Mouse (Mus musculus): ENCODE results near the gene Pabpn1. TPM values are rescaled to one million over a fixed set of nuclear protein-coding genes. Genes with fewer than 3 reads are reported as not detected.

Gene Pabpn1
- polyA plus RNA-seq, 1 experiment from 2014 or later = 110 TPM

GRCm38 (mm10) chr14:54877048-54877715 lies 15.1 kb upstream of the Pabpn1 start, which contains the start of gene Ppp1r3e:
Gene Ppp1r3e (minus strand): TSS chr14:54877550.
- peak within 1 kb of the TSS; percentile 87 for H3K4me2 ChIP-seq (ENCODE audit: low read depth, low read length)
- H3K4me1 ChIP-seq (ENCODE audit: control insufficient read depth, insufficient read depth, low read length) = peaks cover 5% of the 10 kb centered on the region; the same call in 1 of the 2 replicates
- no peaks in the 10 kb centered on the region for H3K36me3 ChIP-seq (ENCODE audit: control insufficient read depth, insufficient read depth, low read length)
- H3K27me3 ChIP-seq (replicated peaks; ENCODE audit: control insufficient read depth, insufficient read depth, low read length) = peaks cover 28% of the 10 kb centered on the region
- 0% methylated on average over 37 of the region's 61 CpGs for WGBS
- peak within 1 kb of the TSS; percentile 75 for H3K27ac ChIP-seq (replicated peaks; ENCODE audit: low read depth, low read length)
- peak; percentile 87 for ATAC-seq (ENCODE audit: low read depth)
- peak; percentile 67 for DNase-seq (ENCODE audit: low spot score)
- no peaks in the 10 kb centered on the region for H3K9me3 ChIP-seq (ENCODE audit: control insufficient read depth, low read length)
- peak within 1 kb of the TSS; percentile 75 for H3K4me3 ChIP-seq (ENCODE audit: low read depth, low read length)
- H3K9ac ChIP-seq (ENCODE audit: low read depth, low read length) = peak within 1 kb of the TSS; percentile 75

GRCm38 (mm10) chr14:54883154-54884021 lies 8.9 kb upstream of the Pabpn1 start, which contains the start of the genes Bcl2l2 and Gm20521:
Gene Bcl2l2 (plus strand): TSS chr14:54883377.
Gene Gm20521 (plus strand): TSS chr14:54883441.
- Histone ChIP-seq H3K36me3 (ENCODE audit: control insufficient read depth, insufficient read depth, low read length) (peaks cover 22% of the 10 kb centered on the region), H3K9ac (ENCODE audit: low read depth, low read length) (peak within 1 kb of the TSS; percentile 91), H3K4me1 (ENCODE audit: control insufficient read depth, insufficient read depth, low read length) (peaks cover 8% of the 10 kb centered on the region), H3K27me3 (replicated peaks; ENCODE audit: control insufficient read depth, insufficient read depth, low read length) (peaks cover 7% of the 10 kb centered on the region), H3K9me3 (ENCODE audit: control insufficient read depth, low read length) (no peaks in the 10 kb centered on the region), H3K27ac (replicated peaks; ENCODE audit: low read depth, low read length) (peak within 1 kb of the TSS; percentile 95), H3K4me3 (ENCODE audit: low read depth, low read length) (peak within 1 kb of the TSS; percentile 68), H3K4me2 (ENCODE audit: low read depth, low read length) (peak within 1 kb of the TSS; percentile 82)
- DNase-seq (ENCODE audit: low spot score) (peak; percentile 92), ATAC-seq (ENCODE audit: low read depth) (peak; percentile 89)
- under 1% methylated on average over 24 of the region's 27 CpGs for WGBS

- WGBS = 25% methylated on average over 21 of the region's 21 CpGs
- no peak for DNase-seq (ENCODE audit: low spot score)
- H3K4me2 ChIP-seq (ENCODE audit: low read depth, low read length) = peak overlapping the region; percentile 82
- H3K9ac ChIP-seq (ENCODE audit: low read depth, low read length) = peak overlapping the region; percentile 91
- peak overlapping the region; percentile 95 for H3K27ac ChIP-seq (replicated peaks; ENCODE audit: low read depth, low read length)
- H3K27me3 ChIP-seq (replicated peaks; ENCODE audit: control insufficient read depth, insufficient read depth, low read length) = no peaks in the 10 kb centered on the region
- H3K9me3 ChIP-seq (ENCODE audit: control insufficient read depth, low read length) = no peaks in the 10 kb centered on the region
- peaks cover 22% of the 10 kb centered on the region for H3K36me3 ChIP-seq (ENCODE audit: control insufficient read depth, insufficient read depth, low read length)
- H3K4me3 ChIP-seq (ENCODE audit: low read depth, low read length) = peak overlapping the region; percentile 68
- peaks cover 8% of the 10 kb centered on the region for H3K4me1 ChIP-seq (ENCODE audit: control insufficient read depth, insufficient read depth, low read length)
- peak; percentile 23; the same call in 1 of the 2 replicates for ATAC-seq (ENCODE audit: low read depth)
Observed at GRCm38 (mm10) chr14:54884022-54884712, 8.1 kb upstream of the Pabpn1 start.

- peaks cover 8% of the 10 kb centered on the region for H3K4me1 ChIP-seq (ENCODE audit: control insufficient read depth, insufficient read depth, low read length)
- H3K36me3 ChIP-seq (ENCODE audit: control insufficient read depth, insufficient read depth, low read length) = peaks cover 22% of the 10 kb centered on the region
- no peak overlapping the region for H3K9ac ChIP-seq (ENCODE audit: low read depth, low read length)
- 93% methylated on average over 11 of the region's 11 CpGs for WGBS
- H3K4me2 ChIP-seq (ENCODE audit: low read depth, low read length) = peak overlapping the region; percentile 82
- H3K27ac ChIP-seq (replicated peaks; ENCODE audit: low read depth, low read length) = no peak overlapping the region
- DNase-seq (ENCODE audit: low spot score) (no peak), ATAC-seq (ENCODE audit: low read depth) (no peak)
- no peak overlapping the region for H3K4me3 ChIP-seq (ENCODE audit: low read depth, low read length)
- H3K9me3 ChIP-seq (ENCODE audit: control insufficient read depth, low read length) = no peaks in the 10 kb centered on the region
- H3K27me3 ChIP-seq (replicated peaks; ENCODE audit: control insufficient read depth, insufficient read depth, low read length) = no peaks in the 10 kb centered on the region
Observed at GRCm38 (mm10) chr14:54885309-54885708, 7.0 kb upstream of the Pabpn1 start.

- H3K4me3 ChIP-seq (ENCODE audit: low read depth, low read length) = peak overlapping the region; percentile 92
Observed at GRCm38 (mm10) chr14:54893651-54894181, 1.4 kb downstream of the Pabpn1 start.

GRCm38 (mm10) chr14:54894296-54895151 lies 2.2 kb downstream of the Pabpn1 start:
- H3K4me1 ChIP-seq (ENCODE audit: control insufficient read depth, insufficient read depth, low read length) = no peaks in the 10 kb centered on the region
- no peaks in the 10 kb centered on the region for H3K9me3 ChIP-seq (ENCODE audit: control insufficient read depth, low read length)
- H3K36me3 ChIP-seq (ENCODE audit: control insufficient read depth, insufficient read depth, low read length) = peaks cover 40% of the 10 kb centered on the region
- under 1% methylated on average over 46 of the region's 54 CpGs for WGBS
- H3K4me2 ChIP-seq (ENCODE audit: low read depth, low read length) = peak overlapping the region; percentile 81
- ATAC-seq (ENCODE audit: low read depth) = peak; percentile 53
- H3K9ac ChIP-seq (ENCODE audit: low read depth, low read length) = peak overlapping the region; percentile 98
- H3K4me3 ChIP-seq (ENCODE audit: low read depth, low read length) = peak overlapping the region; percentile 92
- H3K27ac ChIP-seq (replicated peaks; ENCODE audit: low read depth, low read length) = peak overlapping the region; percentile 92
- H3K27me3 ChIP-seq (replicated peaks; ENCODE audit: control insufficient read depth, insufficient read depth, low read length) = no peaks in the 10 kb centered on the region
- DNase-seq (ENCODE audit: low spot score) = peak; percentile 50

More at GRCm38 (mm10) chr14:54893651-54894181, 1.4 kb downstream of the Pabpn1 start:
- H3K36me3 ChIP-seq (ENCODE audit: control insufficient read depth, insufficient read depth, low read length) = peaks cover 34% of the 10 kb centered on the region
- peak; percentile 100 for DNase-seq (ENCODE audit: low spot score)
- H3K4me1 ChIP-seq (ENCODE audit: control insufficient read depth, insufficient read depth, low read length) = no peaks in the 10 kb centered on the region
- H3K27me3 ChIP-seq (replicated peaks; ENCODE audit: control insufficient read depth, insufficient read depth, low read length) = no peaks in the 10 kb centered on the region
- peak overlapping the region; percentile 81 for H3K4me2 ChIP-seq (ENCODE audit: low read depth, low read length)
- WGBS = 0% methylated on average over 27 of the region's 38 CpGs
- H3K9me3 ChIP-seq (ENCODE audit: control insufficient read depth, low read length) = no peaks in the 10 kb centered on the region
- H3K9ac ChIP-seq (ENCODE audit: low read depth, low read length) = peak overlapping the region; percentile 98
- peak; percentile 99 for ATAC-seq (ENCODE audit: low read depth)
- peak overlapping the region; percentile 92 for H3K27ac ChIP-seq (replicated peaks; ENCODE audit: low read depth, low read length)

- WGBS = 39% methylated on average over 2 of the region's 2 CpGs
- no peak overlapping the region for H3K27ac ChIP-seq (replicated peaks; ENCODE audit: low read depth, low read length)
- no peaks in the 10 kb centered on the region for H3K27me3 ChIP-seq (replicated peaks; ENCODE audit: control insufficient read depth, insufficient read depth, low read length)
Observed at GRCm38 (mm10) chr14:54897445-54897844, 5.1 kb downstream of the Pabpn1 start.

More at GRCm38 (mm10) chr14:54897445-54897844, 5.1 kb downstream of the Pabpn1 start:
- ATAC-seq (ENCODE audit: low read depth) (no peak), DNase-seq (ENCODE audit: low spot score) (no peak)
- H3K36me3 ChIP-seq (ENCODE audit: control insufficient read depth, insufficient read depth, low read length) = peaks cover 40% of the 10 kb centered on the region
- no peak overlapping the region for H3K9ac ChIP-seq (ENCODE audit: low read depth, low read length)
- no peaks in the 10 kb centered on the region for H3K4me1 ChIP-seq (ENCODE audit: control insufficient read depth, insufficient read depth, low read length)
- no peak overlapping the region for H3K4me3 ChIP-seq (ENCODE audit: low read depth, low read length)
- no peak overlapping the region for H3K4me2 ChIP-seq (ENCODE audit: low read depth, low read length)
- no peaks in the 10 kb centered on the region for H3K9me3 ChIP-seq (ENCODE audit: control insufficient read depth, low read length)

Measured in embryonic facial prominence, embryonic 14.5 days (tissue).